Mouse (Mus musculus): ENCODE results near the gene Stk38l. TPM values are rescaled to one million over a fixed set of nuclear protein-coding genes. Genes with fewer than 3 reads are reported as not detected.

The Stk38l gene
- polyA plus RNA-seq, 1 experiment from 2014 or later, result 15.8 TPM

GRCm38 (mm10) chr6:146748271-146748670 lies 23.5 kb downstream of the Stk38l start:
- no peak overlapping the region for H3K4me3 ChIP-seq (ENCODE audit: low read length)
- no peaks in the 10 kb centered on the region for H3K4me1 ChIP-seq (ENCODE audit: insufficient read depth, low read length)
- no peak overlapping the region for H3K9ac ChIP-seq (replicated peaks; ENCODE audit: low read length)
- no peaks in the 10 kb centered on the region for H3K9me3 ChIP-seq (ENCODE audit: low read length)
- WGBS, result 92% methylated on average over 1 of the region's 1 CpGs
- H3K27me3 ChIP-seq (ENCODE audit: insufficient read depth, low read length), result no peaks in the 10 kb centered on the region
- no peak for ATAC-seq (ENCODE audit: low FRiP score, low TSS enrichment)
- H3K36me3 ChIP-seq (ENCODE audit: insufficient read depth, low read length), result no peaks in the 10 kb centered on the region
- H3K27ac ChIP-seq (ENCODE audit: low read length), result no peak overlapping the region
- no peak overlapping the region for H3K4me2 ChIP-seq (replicated peaks; ENCODE audit: low read depth, low read length)

- H3K9me3 ChIP-seq (ENCODE audit: low read length), result no peaks in the 10 kb centered on the region
- H3K4me3 ChIP-seq (ENCODE audit: low read length), result no peak overlapping the region
- no peaks in the 10 kb centered on the region for H3K36me3 ChIP-seq (ENCODE audit: insufficient read depth, low read length)
- no peak for ATAC-seq (ENCODE audit: low FRiP score, low TSS enrichment)
- H3K27me3 ChIP-seq (ENCODE audit: insufficient read depth, low read length), result no peaks in the 10 kb centered on the region
- no peak overlapping the region for H3K4me2 ChIP-seq (replicated peaks; ENCODE audit: low read depth, low read length)
- peaks cover 4% of the 10 kb centered on the region; the same call in 1 of the 2 replicates for H3K4me1 ChIP-seq (ENCODE audit: insufficient read depth, low read length)
- H3K27ac ChIP-seq (ENCODE audit: low read length), result no peak overlapping the region
- 55% methylated on average over 1 of the region's 1 CpGs for WGBS
- no peak overlapping the region for H3K9ac ChIP-seq (replicated peaks; ENCODE audit: low read length)
Observed at GRCm38 (mm10) chr6:146751671-146752070, 26.9 kb downstream of the Stk38l start.

GRCm38 (mm10) chr6:146752178-146752577 lies 27.4 kb downstream of the Stk38l start:
- no peak for ATAC-seq (ENCODE audit: low FRiP score, low TSS enrichment)
- Histone ChIP-seq H3K9me3 (ENCODE audit: low read length) (no peaks in the 10 kb centered on the region), H3K27me3 (ENCODE audit: insufficient read depth, low read length) (no peaks in the 10 kb centered on the region), H3K9ac (replicated peaks; ENCODE audit: low read length) (no peak overlapping the region), H3K27ac (ENCODE audit: low read length) (no peak overlapping the region), H3K36me3 (ENCODE audit: insufficient read depth, low read length) (no peaks in the 10 kb centered on the region), H3K4me3 (ENCODE audit: low read length) (no peak overlapping the region), H3K4me2 (replicated peaks; ENCODE audit: low read depth, low read length) (no peak overlapping the region), H3K4me1 (ENCODE audit: insufficient read depth, low read length) (peaks cover 4% of the 10 kb centered on the region; the same call in 1 of the 2 replicates)
- 90% methylated on average over 2 of the region's 2 CpGs for WGBS

GRCm38 (mm10) chr6:146752612-146753011 lies 27.8 kb downstream of the Stk38l start:
- Histone ChIP-seq H3K36me3 (ENCODE audit: insufficient read depth, low read length) (no peaks in the 10 kb centered on the region), H3K4me1 (ENCODE audit: insufficient read depth, low read length) (peaks cover 4% of the 10 kb centered on the region; the same call in 1 of the 2 replicates), H3K27ac (ENCODE audit: low read length) (no peak overlapping the region), H3K9ac (replicated peaks; ENCODE audit: low read length) (no peak overlapping the region), H3K27me3 (ENCODE audit: insufficient read depth, low read length) (no peaks in the 10 kb centered on the region), H3K4me3 (ENCODE audit: low read length) (no peak overlapping the region), H3K4me2 (replicated peaks; ENCODE audit: low read depth, low read length) (no peak overlapping the region), H3K9me3 (ENCODE audit: low read length) (no peaks in the 10 kb centered on the region)
- WGBS, result 94% methylated on average over 1 of the region's 1 CpGs
- no peak for ATAC-seq (ENCODE audit: low FRiP score, low TSS enrichment)

- ATAC-seq (ENCODE audit: low FRiP score, low TSS enrichment), result no peak
- Histone ChIP-seq H3K9me3 (ENCODE audit: low read length) (no peaks in the 10 kb centered on the region), H3K27me3 (ENCODE audit: insufficient read depth, low read length) (no peaks in the 10 kb centered on the region), H3K4me2 (replicated peaks; ENCODE audit: low read depth, low read length) (no peak overlapping the region), H3K36me3 (ENCODE audit: insufficient read depth, low read length) (no peaks in the 10 kb centered on the region), H3K4me1 (ENCODE audit: insufficient read depth, low read length) (peaks cover 4% of the 10 kb centered on the region; the same call in 1 of the 2 replicates), H3K27ac (ENCODE audit: low read length) (no peak overlapping the region), H3K9ac (replicated peaks; ENCODE audit: low read length) (no peak overlapping the region), H3K4me3 (ENCODE audit: low read length) (no peak overlapping the region)
- WGBS, result 46% methylated on average over 2 of the region's 2 CpGs
Observed at GRCm38 (mm10) chr6:146753560-146754160, 28.9 kb downstream of the Stk38l start.

- ATAC-seq (ENCODE audit: low FRiP score, low TSS enrichment), result no peak
- H3K4me2 ChIP-seq (replicated peaks; ENCODE audit: low read depth, low read length), result no peak overlapping the region
- no peak overlapping the region for H3K4me3 ChIP-seq (ENCODE audit: low read length)
- H3K27me3 ChIP-seq (ENCODE audit: insufficient read depth, low read length), result no peaks in the 10 kb centered on the region
- no peaks in the 10 kb centered on the region for H3K36me3 ChIP-seq (ENCODE audit: insufficient read depth, low read length)
- no peak overlapping the region for H3K9ac ChIP-seq (replicated peaks; ENCODE audit: low read length)
- peaks cover 4% of the 10 kb centered on the region; the same call in 1 of the 2 replicates for H3K4me1 ChIP-seq (ENCODE audit: insufficient read depth, low read length)
- WGBS, result 98% methylated on average over 2 of the region's 2 CpGs
- no peaks in the 10 kb centered on the region for H3K9me3 ChIP-seq (ENCODE audit: low read length)
- H3K27ac ChIP-seq (ENCODE audit: low read length), result no peak overlapping the region
Observed at GRCm38 (mm10) chr6:146755136-146755535, 30.3 kb downstream of the Stk38l start.

- 91% methylated on average over 4 of the region's 4 CpGs for WGBS
- Histone ChIP-seq H3K4me1 (ENCODE audit: insufficient read depth, low read length) (peaks cover 4% of the 10 kb centered on the region; the same call in 1 of the 2 replicates), H3K27me3 (ENCODE audit: insufficient read depth, low read length) (no peaks in the 10 kb centered on the region), H3K9me3 (ENCODE audit: low read length) (no peaks in the 10 kb centered on the region), H3K36me3 (ENCODE audit: insufficient read depth, low read length) (no peaks in the 10 kb centered on the region), H3K4me2 (replicated peaks; ENCODE audit: low read depth, low read length) (no peak overlapping the region), H3K27ac (ENCODE audit: low read length) (no peak overlapping the region), H3K9ac (replicated peaks; ENCODE audit: low read length) (no peak overlapping the region), H3K4me3 (ENCODE audit: low read length) (no peak overlapping the region)
- ATAC-seq (ENCODE audit: low FRiP score, low TSS enrichment), result no peak
Observed at GRCm38 (mm10) chr6:146755679-146756078, 30.9 kb downstream of the Stk38l start.

- Histone ChIP-seq H3K27me3 (ENCODE audit: insufficient read depth, low read length) (no peaks in the 10 kb centered on the region), H3K4me2 (replicated peaks; ENCODE audit: low read depth, low read length) (no peak overlapping the region), H3K9ac (replicated peaks; ENCODE audit: low read length) (no peak overlapping the region), H3K36me3 (ENCODE audit: insufficient read depth, low read length) (no peaks in the 10 kb centered on the region), H3K4me3 (ENCODE audit: low read length) (no peak overlapping the region), H3K4me1 (ENCODE audit: insufficient read depth, low read length) (no peaks in the 10 kb centered on the region; the same call in 1 of the 2 replicates), H3K27ac (ENCODE audit: low read length) (no peak overlapping the region), H3K9me3 (ENCODE audit: low read length) (no peaks in the 10 kb centered on the region)
- ATAC-seq (ENCODE audit: low FRiP score, low TSS enrichment), result no peak
- 93% methylated on average over 2 of the region's 2 CpGs for WGBS
Observed at GRCm38 (mm10) chr6:146759027-146759426, 34.2 kb downstream of the Stk38l start.

- Histone ChIP-seq H3K4me1 (ENCODE audit: insufficient read depth, low read length) (0 out of 2 replicates have a peak, but pooled peaks cover 4% of the 10 kb centered on the region), H3K9ac (replicated peaks; ENCODE audit: low read length) (no peak overlapping the region), H3K4me2 (replicated peaks; ENCODE audit: low read depth, low read length) (no peak overlapping the region), H3K9me3 (ENCODE audit: low read length) (no peaks in the 10 kb centered on the region), H3K27me3 (ENCODE audit: insufficient read depth, low read length) (no peaks in the 10 kb centered on the region), H3K27ac (ENCODE audit: low read length) (no peak overlapping the region), H3K4me3 (ENCODE audit: low read length) (no peak overlapping the region), H3K36me3 (ENCODE audit: insufficient read depth, low read length) (no peaks in the 10 kb centered on the region)
- 94% methylated on average over 2 of the region's 2 CpGs for WGBS
- no peak for ATAC-seq (ENCODE audit: low FRiP score, low TSS enrichment)
Observed at GRCm38 (mm10) chr6:146760022-146760421, 35.2 kb downstream of the Stk38l start.

GRCm38 (mm10) chr6:146760736-146761135 lies 35.9 kb downstream of the Stk38l start:
- no peak for ATAC-seq (ENCODE audit: low FRiP score, low TSS enrichment)
- Histone ChIP-seq H3K9me3 (ENCODE audit: low read length) (no peaks in the 10 kb centered on the region), H3K4me3 (ENCODE audit: low read length) (no peak overlapping the region)

More at GRCm38 (mm10) chr6:146760736-146761135, 35.9 kb downstream of the Stk38l start:
- H3K36me3 ChIP-seq (ENCODE audit: insufficient read depth, low read length), result no peaks in the 10 kb centered on the region
- 0 out of 2 replicates have a peak, but pooled peaks cover 4% of the 10 kb centered on the region for H3K4me1 ChIP-seq (ENCODE audit: insufficient read depth, low read length)
- H3K27ac ChIP-seq (ENCODE audit: low read length), result no peak overlapping the region
- WGBS, result 68% methylated on average over 4 of the region's 4 CpGs
- H3K27me3 ChIP-seq (ENCODE audit: insufficient read depth, low read length), result no peaks in the 10 kb centered on the region
- H3K4me2 ChIP-seq (replicated peaks; ENCODE audit: low read depth, low read length), result no peak overlapping the region
- H3K9ac ChIP-seq (replicated peaks; ENCODE audit: low read length), result no peak overlapping the region
